Mouse (Mus musculus) erythroblast, embryonic 14.5 days (primary cell): ENCODE measurements around the gene Apoc3.

ENCODE experiments used
- GATA1 ChIP-seq: IDR thresholded peaks from 2 replicates; pipeline ENCODE4 v1.6.1; 2012; ENCODE audit warnings: low read length, inconsistent platforms, mixed read lengths
- TAL1 ChIP-seq: IDR thresholded peaks from 3 replicates; pipeline ENCODE4 v1.6.1; 2012; ENCODE audit warnings: low read length, inconsistent platforms, mixed read lengths

DNA sequence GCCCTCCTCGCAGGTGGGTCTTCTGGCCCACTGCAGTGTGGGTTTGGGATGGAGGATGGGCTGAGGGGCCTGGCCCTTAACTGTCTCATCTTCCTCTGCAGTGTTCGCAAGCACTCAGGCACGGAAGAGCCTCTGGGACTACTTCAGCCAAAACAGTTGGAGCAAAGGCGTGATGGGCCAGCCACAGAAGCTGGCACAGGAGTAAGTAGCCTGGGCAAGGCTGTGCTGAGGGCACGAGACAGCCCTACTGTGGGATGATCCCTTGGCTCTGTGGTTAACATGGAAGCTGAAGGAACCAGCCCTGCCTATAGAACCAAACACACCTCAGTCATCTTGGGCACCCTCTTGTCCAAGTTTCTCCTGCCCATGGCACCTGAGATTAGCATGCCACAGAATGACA lies 33.7 kb upstream of the Apoc3 start:
- TF ChIP-seq TAL1 (no peak), GATA1 (no peak)
